Mouse (Mus musculus) thymus, adult 2 months (tissue): ENCODE results near the gene Zpld1.

Experiments
- CTCF ChIP-seq: fragments of 200-500 bp; IDR thresholded peaks from 2 replicates; pipeline ENCODE4 v1.5.1; 2012; ENCODE audit warnings: mild to moderate bottlenecking, control low read depth, low read length, moderate library complexity, borderline replicate concordance; ENCODE audit not compliant: control insufficient read depth, poor library complexity, insufficient read depth; ENCODE audit errors: extremely low read depth
- POLR2A ChIP-seq: fragments of 200-500 bp; IDR thresholded peaks from 2 replicates; pipeline ENCODE4 v1.6.1; 2012; ENCODE audit warnings: mild to moderate bottlenecking, low read length, control low read depth, moderate library complexity; ENCODE audit not compliant: control insufficient read depth, poor library complexity, insufficient read depth; ENCODE audit errors: extremely low read depth

DNA sequence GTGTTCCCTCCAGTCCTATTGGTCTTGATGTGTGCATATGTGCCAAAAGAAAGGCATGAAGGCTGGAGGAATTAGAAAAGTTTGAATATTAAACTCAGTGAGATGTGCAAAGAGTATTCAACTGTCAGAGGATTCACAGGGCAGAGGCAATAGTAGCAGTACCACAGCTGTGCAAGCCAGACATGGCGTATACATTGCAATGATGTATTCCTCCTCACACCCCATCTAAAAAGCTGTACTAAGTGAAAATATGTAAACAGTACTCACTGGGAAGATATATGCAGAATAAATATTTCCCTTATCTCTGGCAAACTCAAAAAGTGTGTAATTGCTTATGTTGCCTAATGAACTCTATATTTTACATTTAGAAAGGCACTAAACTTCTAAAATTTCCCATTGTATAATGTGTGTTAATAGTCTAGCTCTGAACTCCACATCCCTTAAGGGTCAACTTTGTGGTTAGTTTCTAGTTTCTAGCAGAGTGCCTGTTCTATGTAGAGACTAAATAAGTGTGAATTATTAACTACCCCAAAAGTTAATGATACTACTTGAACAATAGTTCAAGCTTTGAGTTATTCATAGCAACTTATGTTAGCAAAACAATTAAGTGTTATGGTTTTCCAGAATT lies 68.7 kb downstream of the Zpld1 start:
- TF ChIP-seq CTCF, result no peak
- no peak for TF ChIP-seq POLR2A
